Mouse (Mus musculus): Measurements from ENCODE around the gene Tmem121b. TPM values are rescaled to one million over a fixed set of nuclear protein-coding genes. Genes with fewer than 3 reads are reported as not detected.

Tmem121b gene
- total and polyA plus RNA-seq, 3 experiments: not detected

DNA sequence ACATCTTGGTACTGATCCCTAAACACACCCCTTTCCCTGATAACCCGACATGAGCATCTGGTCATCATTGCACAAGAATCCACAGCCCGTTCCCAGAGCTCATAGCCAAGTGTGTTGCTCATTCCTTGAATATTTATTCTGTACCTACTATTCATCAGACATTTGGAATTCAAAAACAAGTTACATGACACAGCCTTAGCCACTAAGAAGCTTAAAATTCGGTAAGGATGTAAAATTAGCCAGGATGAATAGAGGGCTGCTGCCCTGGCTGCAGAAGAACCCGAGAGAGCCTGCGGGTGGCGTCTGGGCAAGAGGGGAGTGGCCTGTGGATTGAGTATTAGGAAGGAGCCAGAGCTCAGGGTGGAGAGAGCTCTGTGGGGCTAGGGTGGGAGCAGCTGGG, 10.9 kb downstream of the Tmem121b start:
- Histone ChIP-seq H3K27me3 (ENCODE audit: control insufficient read depth, insufficient read depth, low read length) (no peaks in the 10 kb centered on the region), H3K36me3 (ENCODE audit: control insufficient read depth, insufficient read depth, low read length) (no peaks in the 10 kb centered on the region), H3K79me2 (replicated peaks; ENCODE audit: control insufficient read depth, insufficient read depth, low read length) (no peaks in the 10 kb centered on the region), H3K27ac (no peak overlapping the region), H3K4me1 (ENCODE audit: control insufficient read depth, insufficient read depth, low read length) (no peaks in the 10 kb centered on the region), H3K9ac (ENCODE audit: low read depth, low read length) (no peak overlapping the region), H3K4me3 (no peak overlapping the region)
- 40% methylated on average over 6 of the region's 6 CpGs for WGBS
- no peak for TF ChIP-seq POLR2A (IDR thresholded peaks at IDR 0.05; ENCODE audit: insufficient read depth, low read depth, low read length)
- no peak for TF ChIP-seq EP300 (IDR thresholded peaks at IDR 0.05; ENCODE audit: insufficient read depth, low read depth, low read length)
- no peak for TF ChIP-seq CTCF (IDR thresholded peaks at IDR 0.05)
- no peak for DNase-seq
- intact Hi-C loops (cut with DNase I): loop anchor here (5.0 kb wide), 1 partner anchor 45 kb away; no protein-coding TSS in a partner anchor

DNA sequence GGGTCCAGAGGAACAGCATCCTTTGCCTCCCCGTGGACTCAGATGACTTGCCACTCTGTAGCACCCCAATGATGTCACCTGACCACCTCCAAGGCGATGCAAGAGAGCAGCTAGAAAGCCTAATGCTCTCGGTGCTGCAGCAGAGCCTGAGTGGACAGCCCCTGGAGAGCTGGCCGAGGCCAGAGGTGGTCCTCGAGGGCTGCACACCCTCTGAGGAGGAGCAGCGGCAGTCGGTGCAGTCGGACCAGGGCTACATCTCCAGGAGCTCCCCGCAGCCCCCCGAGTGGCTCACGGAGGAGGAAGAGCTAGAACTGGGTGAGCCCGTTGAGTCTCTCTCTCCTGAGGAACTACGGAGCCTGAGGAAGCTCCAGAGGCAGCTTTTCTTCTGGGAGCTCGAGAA, 11.6 kb downstream of the Tmem121b start:
- no peak overlapping the region for H3K9ac ChIP-seq (ENCODE audit: low read depth, low read length)
- no peak overlapping the region for H3K27ac ChIP-seq
- H3K4me1 ChIP-seq (ENCODE audit: control insufficient read depth, insufficient read depth, low read length): no peaks in the 10 kb centered on the region
- H3K79me2 ChIP-seq (replicated peaks; ENCODE audit: control insufficient read depth, insufficient read depth, low read length): no peaks in the 10 kb centered on the region
- intact Hi-C loops (cut with DNase I): loop anchor here (5.0 kb wide), 1 partner anchor 45 kb away; no protein-coding TSS in a partner anchor
- TF ChIP-seq POLR2A (IDR thresholded peaks at IDR 0.05; ENCODE audit: insufficient read depth, low read depth, low read length): no peak
- TF ChIP-seq CTCF (IDR thresholded peaks at IDR 0.05): no peak
- no peak for TF ChIP-seq EP300 (IDR thresholded peaks at IDR 0.05; ENCODE audit: insufficient read depth, low read depth, low read length)
- no peak overlapping the region for H3K4me3 ChIP-seq
- no peaks in the 10 kb centered on the region for H3K36me3 ChIP-seq (ENCODE audit: control insufficient read depth, insufficient read depth, low read length)
- WGBS: 93% methylated on average over 14 of the region's 14 CpGs
- no peaks in the 10 kb centered on the region for H3K27me3 ChIP-seq (ENCODE audit: control insufficient read depth, insufficient read depth, low read length)
- no peak for DNase-seq

DNA sequence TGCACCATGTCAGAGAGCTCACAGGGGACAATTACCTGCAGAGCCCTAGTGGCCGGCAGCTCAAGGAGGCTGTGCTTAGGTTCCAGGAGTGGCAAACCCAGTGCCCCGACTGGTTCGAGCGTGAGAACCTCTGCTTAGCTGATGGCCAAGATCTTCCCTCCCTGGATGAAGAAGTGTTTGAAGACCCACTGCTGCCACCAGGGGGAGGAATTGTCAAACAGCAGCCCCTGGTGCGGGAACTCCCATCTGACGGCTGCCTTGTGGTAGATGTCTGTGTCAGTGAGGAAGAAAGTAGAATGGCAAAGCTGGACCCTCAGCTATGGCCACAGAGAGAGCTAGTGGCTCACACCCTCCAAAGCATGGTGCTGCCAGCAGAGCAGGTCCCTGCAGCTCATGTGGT, 12.1 kb downstream of the Tmem121b start:
- Histone ChIP-seq H3K9ac (ENCODE audit: low read depth, low read length) (no peak overlapping the region), H3K27me3 (ENCODE audit: control insufficient read depth, insufficient read depth, low read length) (no peaks in the 10 kb centered on the region), H3K4me3 (no peak overlapping the region), H3K27ac (no peak overlapping the region), H3K36me3 (ENCODE audit: control insufficient read depth, insufficient read depth, low read length) (no peaks in the 10 kb centered on the region), H3K4me1 (ENCODE audit: control insufficient read depth, insufficient read depth, low read length) (no peaks in the 10 kb centered on the region), H3K79me2 (replicated peaks; ENCODE audit: control insufficient read depth, insufficient read depth, low read length) (no peaks in the 10 kb centered on the region)
- TF ChIP-seq CTCF (IDR thresholded peaks at IDR 0.05) (peak; percentile 40), EP300 (IDR thresholded peaks at IDR 0.05; ENCODE audit: insufficient read depth, low read depth, low read length) (no peak), POLR2A (IDR thresholded peaks at IDR 0.05; ENCODE audit: insufficient read depth, low read depth, low read length) (no peak)
- intact Hi-C loops (cut with DNase I): loop anchor here (5.0 kb wide), 1 partner anchor 44 kb away; no protein-coding TSS in a partner anchor
- WGBS: 91% methylated on average over 6 of the region's 6 CpGs
- DNase-seq: no peak

DNA sequence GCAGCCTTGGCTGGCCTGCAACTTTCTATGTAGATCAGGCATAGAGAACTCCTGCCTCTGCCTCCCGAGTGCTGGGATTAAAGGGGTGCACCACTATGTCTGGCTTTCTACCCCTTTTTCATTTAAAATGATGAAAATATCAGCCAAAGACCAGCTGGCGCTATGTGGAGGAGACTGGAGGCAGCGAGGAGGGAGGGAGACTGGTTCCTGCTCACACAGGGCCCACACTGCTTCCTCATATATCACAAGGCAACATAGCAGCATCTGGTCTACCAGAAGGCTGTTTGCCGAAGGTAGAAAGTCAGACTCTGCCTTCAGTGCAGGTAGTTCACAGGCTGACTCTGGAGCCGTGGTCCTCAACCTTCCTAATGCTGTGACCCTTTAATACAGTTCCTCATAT, 13.2 kb downstream of the Tmem121b start:
- Histone ChIP-seq H3K27ac (no peak overlapping the region), H3K9ac (ENCODE audit: low read depth, low read length) (no peak overlapping the region), H3K27me3 (ENCODE audit: control insufficient read depth, insufficient read depth, low read length) (no peaks in the 10 kb centered on the region), H3K79me2 (replicated peaks; ENCODE audit: control insufficient read depth, insufficient read depth, low read length) (no peaks in the 10 kb centered on the region), H3K4me3 (no peak overlapping the region), H3K36me3 (ENCODE audit: control insufficient read depth, insufficient read depth, low read length) (no peaks in the 10 kb centered on the region), H3K4me1 (ENCODE audit: control insufficient read depth, insufficient read depth, low read length) (no peaks in the 10 kb centered on the region)
- TF ChIP-seq EP300 (IDR thresholded peaks at IDR 0.05; ENCODE audit: insufficient read depth, low read depth, low read length) (no peak), CTCF (IDR thresholded peaks at IDR 0.05) (no peak), POLR2A (IDR thresholded peaks at IDR 0.05; ENCODE audit: insufficient read depth, low read depth, low read length) (no peak)
- intact Hi-C loops (cut with DNase I): loop anchor here (5.0 kb wide), 1 partner anchor 43 kb away; no protein-coding TSS in a partner anchor
- DNase-seq: no peak
- WGBS: 94% methylated on average over 5 of the region's 5 CpGs

DNA sequence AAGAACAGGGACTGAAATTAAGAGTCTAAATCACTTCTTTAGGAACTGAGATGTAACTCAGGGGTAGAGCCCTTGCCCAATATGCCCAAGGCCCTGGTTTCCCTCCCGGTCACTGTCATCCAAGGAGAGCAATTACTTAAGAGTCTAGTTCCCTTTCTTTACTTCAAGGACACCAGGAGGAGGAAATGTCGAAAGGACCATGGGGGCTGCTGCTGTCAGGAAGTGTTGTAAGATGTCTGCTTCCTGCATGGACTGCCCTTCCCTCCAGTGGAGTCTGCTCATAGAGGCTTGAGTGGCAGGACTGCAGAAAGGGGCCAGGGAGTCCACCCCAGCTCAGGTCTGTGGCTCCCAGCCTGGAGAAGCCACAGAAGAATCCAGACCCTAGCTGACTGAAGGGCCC, 14.3 kb downstream of the Tmem121b start:
- WGBS: 56% methylated on average over 2 of the region's 2 CpGs
- no peak for DNase-seq

DNA sequence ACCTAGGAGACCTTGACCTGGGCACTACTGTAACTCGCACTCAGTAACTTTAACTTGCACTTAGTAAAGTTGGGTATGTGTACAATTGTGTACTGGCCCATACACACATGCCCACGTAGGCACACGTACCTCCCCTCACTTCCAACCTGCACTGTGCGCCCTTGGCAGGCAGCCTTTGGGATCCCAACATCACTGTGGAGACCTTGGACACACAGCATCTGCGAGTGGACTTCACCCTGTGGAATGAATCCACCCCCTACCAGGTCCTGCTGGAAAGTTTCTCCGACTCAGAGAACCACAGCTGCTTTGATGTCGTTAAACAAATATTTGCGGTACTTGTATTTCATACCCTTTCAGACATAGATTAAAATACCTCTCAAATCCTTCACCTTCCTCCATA, 18.3 kb downstream of the Tmem121b start:
- Histone ChIP-seq H3K27ac (no peak overlapping the region), H3K27me3 (ENCODE audit: control insufficient read depth, insufficient read depth, low read length) (no peaks in the 10 kb centered on the region), H3K4me1 (ENCODE audit: control insufficient read depth, insufficient read depth, low read length) (peaks cover 8% of the 10 kb centered on the region), H3K4me3 (no peak overlapping the region), H3K36me3 (ENCODE audit: control insufficient read depth, insufficient read depth, low read length) (no peaks in the 10 kb centered on the region), H3K79me2 (replicated peaks; ENCODE audit: control insufficient read depth, insufficient read depth, low read length) (no peaks in the 10 kb centered on the region), H3K9ac (ENCODE audit: low read depth, low read length) (no peak overlapping the region)
- DNase-seq: no peak
- TF ChIP-seq CTCF (IDR thresholded peaks at IDR 0.05) (no peak), EP300 (IDR thresholded peaks at IDR 0.05; ENCODE audit: insufficient read depth, low read depth, low read length) (no peak), POLR2A (IDR thresholded peaks at IDR 0.05; ENCODE audit: insufficient read depth, low read depth, low read length) (no peak)
- intact Hi-C loops (cut with DNase I): no loop called here
- WGBS: 87% methylated on average over 8 of the region's 8 CpGs

More for the DNA sequence above, 14.3 kb downstream of the Tmem121b start:
- H3K4me3 ChIP-seq: no peak overlapping the region
- no peaks in the 10 kb centered on the region for H3K27me3 ChIP-seq (ENCODE audit: control insufficient read depth, insufficient read depth, low read length)
- no peaks in the 10 kb centered on the region for H3K36me3 ChIP-seq (ENCODE audit: control insufficient read depth, insufficient read depth, low read length)
- H3K79me2 ChIP-seq (replicated peaks; ENCODE audit: control insufficient read depth, insufficient read depth, low read length): no peaks in the 10 kb centered on the region
- no peak overlapping the region for H3K27ac ChIP-seq
- no peak overlapping the region for H3K9ac ChIP-seq (ENCODE audit: low read depth, low read length)
- no peaks in the 10 kb centered on the region for H3K4me1 ChIP-seq (ENCODE audit: control insufficient read depth, insufficient read depth, low read length)
- intact Hi-C loops (cut with DNase I): no loop called here
- no peak for TF ChIP-seq EP300 (IDR thresholded peaks at IDR 0.05; ENCODE audit: insufficient read depth, low read depth, low read length)
- TF ChIP-seq CTCF (IDR thresholded peaks at IDR 0.05): no peak
- TF ChIP-seq POLR2A (IDR thresholded peaks at IDR 0.05; ENCODE audit: insufficient read depth, low read depth, low read length): no peak
